Mouse (Mus musculus) heart, adult 11 months (tissue): ENCODE measurements at regions not wholly inside any gene's neighbourhood (a gene's known extent, or its start where the extent isn't known, plus 50 kb on each side); places are given as distances from the start of the nearest gene placed in this dataset.

Experiments used
- DNase-seq: peaks from one replicate; pipeline ENCODE4 v3.0.0; 2022

DNA sequence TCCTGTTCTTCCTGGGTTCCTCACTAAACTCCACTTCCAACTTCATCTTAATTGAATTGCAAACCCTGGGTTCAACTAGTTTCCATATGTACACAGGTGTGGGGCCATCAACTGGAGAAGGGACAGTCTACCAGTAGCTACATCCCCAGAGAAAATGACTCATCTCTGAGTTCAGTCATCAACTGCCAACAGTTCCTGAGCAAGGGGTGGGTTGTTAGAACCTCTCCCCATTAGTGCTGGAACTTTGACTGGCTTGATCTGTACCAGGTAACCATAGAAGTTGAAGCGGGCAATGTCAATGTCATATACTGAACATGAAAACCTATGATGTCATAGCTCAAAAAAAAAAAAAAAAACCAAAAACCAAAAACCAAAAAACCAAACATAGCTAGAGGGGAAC, 69.8 kb downstream of the Gm21750 start:
- no peak for DNase-seq

DNA sequence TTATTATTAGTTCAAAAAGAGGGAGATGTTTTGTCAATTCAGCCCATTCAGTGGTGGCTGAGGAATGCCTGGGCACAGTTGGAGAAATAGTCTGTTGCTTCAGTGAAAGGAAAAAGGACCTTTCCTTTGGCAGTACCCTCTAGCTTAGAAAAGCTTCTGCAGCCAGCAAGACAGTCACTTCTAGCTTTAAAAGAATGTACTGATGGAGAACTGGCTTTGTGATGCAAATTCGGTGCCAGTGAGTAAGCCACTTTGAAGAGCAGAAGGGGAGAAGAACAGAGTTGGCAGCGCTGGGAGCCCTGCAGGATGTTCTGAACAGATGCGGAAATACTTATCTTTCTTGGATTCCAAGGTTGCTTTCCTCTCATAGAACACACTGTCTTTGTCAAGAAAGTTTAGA, 71.1 kb downstream of the Gm21750 start:
- no peak for DNase-seq

DNA sequence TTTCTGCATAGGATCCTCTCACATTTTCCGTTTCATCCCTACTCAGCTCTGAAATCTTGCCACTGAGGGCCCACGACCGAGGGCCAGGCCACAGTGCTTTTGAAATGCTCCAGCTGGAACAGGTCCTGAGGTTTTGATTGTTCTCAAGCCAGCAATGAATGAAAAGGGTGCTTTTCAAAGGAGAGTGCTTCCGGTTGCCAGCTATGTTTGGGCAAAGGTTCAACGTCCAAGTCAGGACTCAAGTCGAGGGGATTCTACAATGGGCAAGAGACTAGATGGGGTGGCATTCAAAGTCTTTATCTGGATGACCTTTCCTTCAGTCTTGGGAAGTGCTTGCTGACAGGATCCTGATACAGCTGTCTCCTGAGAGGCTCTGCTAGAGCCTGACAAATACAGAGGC, 89.8 kb downstream of the Gm21750 start:
- peak; percentile 66 for DNase-seq

DNA sequence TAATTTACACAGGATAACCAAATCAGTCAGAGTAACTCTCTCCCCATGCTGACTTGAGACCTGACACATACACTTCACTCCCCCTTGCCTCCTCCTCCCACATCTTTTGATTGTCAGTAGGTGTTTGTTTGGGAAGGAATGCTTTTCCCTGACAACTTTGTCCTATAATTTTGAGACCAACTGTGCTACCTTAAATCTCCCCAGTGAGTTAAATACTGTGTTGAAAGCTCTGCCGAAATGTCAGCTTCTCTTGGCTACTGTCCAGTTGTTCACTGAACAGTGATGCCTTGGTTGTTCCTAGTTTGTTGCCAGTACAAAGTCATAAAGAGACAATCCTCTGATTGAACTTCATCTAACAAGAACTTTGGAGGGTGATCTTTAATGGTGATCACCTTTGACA, 99.0 kb downstream of the Gm21750 start:
- no peak for DNase-seq

GRCm38 (mm10) chr14:73772964-73773363, 111.9 kb downstream of the Gm21750 start:
- DNase-seq = no peak

GRCm38 (mm10) chr14:73773810-73774209, 112.8 kb downstream of the Gm21750 start:
- no peak for DNase-seq

GRCm38 (mm10) chr14:73776066-73776465, 115.0 kb downstream of the Gm21750 start:
- DNase-seq = no peak

DNA sequence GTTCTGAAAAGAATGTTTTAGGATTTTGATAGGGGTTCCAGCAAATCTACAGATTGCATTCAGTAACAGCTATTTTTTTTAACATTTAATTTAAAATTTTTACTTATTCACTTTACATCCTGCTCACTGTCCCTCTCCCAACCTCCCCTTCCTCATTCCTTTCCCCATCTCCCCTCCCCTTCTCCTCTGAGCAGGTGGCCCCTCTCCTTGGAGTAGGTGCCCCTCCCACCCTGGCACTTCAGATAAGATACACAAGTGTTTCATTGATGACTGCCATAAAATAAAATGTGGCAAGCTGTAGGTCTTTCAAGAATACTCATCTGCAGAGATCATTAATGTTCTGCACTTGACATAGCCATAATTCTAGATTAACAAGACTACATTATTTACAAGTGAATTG, 146.1 kb downstream of the Gm21750 start:
- DNase-seq = no peak

GRCm38 (mm10) chr14:73838890-73839289, 177.9 kb downstream of the Gm21750 start:
- DNase-seq = peak; percentile 95

- no peak for DNase-seq
Measured at GRCm38 (mm10) chr14:73861782-73862181, 200.8 kb downstream of the Gm21750 start.

GRCm38 (mm10) chr14:73874337-73874736, 213.3 kb downstream of the Gm21750 start:
- no peak for DNase-seq

GRCm38 (mm10) chr14:73875916-73876315, 214.9 kb downstream of the Gm21750 start:
- DNase-seq = no peak

DNA sequence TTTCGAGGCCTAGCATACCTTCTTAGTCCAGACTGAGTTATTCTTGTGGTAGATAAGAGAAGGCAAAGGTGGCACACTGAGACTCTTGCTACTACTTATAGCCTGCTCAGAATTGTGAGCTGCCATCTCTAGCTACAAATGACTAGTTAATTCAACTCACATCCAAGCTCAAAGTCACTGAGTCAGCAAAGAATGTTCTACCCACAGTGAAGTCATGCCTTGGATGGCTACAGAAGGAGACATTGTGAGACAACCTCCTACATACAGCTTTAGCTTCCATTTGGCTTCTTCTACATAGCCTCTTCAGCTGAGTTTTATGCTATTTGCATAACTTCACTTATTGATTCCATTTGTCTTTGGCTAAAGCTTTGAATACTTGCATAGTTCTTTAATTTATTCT, 217.2 kb downstream of the Gm21750 start:
- DNase-seq = no peak

DNA sequence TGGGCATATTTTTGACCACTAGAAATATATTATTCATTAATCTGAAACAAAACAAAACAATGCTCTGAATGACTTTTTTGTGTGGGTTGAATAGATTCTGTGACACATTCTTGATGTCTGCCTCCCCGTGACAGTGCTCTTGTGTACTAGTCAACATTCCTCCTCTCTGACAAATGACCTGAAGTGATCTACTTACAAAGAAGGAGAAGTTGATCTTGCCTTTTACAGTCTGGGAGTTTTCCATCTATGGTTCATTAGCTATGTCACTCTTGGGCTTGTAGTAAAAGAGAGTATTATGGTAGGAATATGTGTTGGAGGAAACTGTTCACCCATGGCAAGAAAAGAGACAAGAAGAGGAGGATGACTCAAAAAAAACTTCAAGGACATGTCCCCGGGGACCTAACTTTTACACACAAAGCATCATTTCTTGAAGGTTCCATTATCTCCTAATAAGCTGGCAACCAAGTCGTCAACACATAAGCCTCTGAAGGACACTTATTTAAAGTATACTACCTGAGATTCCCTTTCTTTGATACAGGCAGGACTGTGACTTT, 217.9 kb downstream of the Gm21750 start:
- DNase-seq = no peak

DNA sequence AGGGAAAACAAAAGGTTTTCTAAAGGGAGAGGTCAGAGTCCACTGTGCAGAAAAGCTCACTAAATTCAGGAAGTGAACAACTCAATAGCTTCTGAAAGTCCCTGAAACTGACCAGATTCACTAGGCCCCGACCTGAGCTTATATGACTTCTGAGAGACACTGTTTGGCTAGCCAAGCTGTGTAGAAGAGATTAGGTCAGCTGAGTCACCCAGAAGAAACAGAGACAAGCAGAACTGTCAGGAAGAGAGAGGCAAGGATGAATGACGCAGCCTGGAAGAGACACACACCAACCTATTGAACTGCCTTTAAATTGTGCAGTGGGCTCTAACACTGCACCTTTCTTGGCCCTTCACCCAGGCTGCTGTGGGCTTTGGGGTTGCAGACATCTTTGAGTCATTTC, 230.4 kb downstream of the Gm21750 start:
- no peak for DNase-seq

GRCm38 (mm10) chr14:73894844-73895243, 233.8 kb downstream of the Gm21750 start:
- DNase-seq = no peak

DNA sequence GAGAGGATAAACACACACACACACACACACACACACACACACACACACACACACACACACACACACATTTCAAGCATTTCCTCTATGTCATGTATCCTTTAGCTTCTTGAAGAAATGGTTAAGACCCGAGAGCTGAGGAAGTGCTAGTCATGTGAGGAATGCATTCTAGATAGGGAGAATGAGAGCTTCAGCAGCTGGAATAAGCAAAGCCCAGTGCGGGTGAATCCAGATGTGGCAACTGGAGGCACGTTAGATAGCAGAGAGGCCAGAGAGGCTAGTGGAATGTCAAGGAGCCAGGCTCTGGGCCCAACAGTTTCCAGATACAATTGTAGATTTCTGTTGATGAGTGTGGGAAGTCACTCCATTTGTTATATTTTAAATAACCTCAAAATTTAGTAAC, 234.2 kb downstream of the Gm21750 start:
- DNase-seq = no peak

GRCm38 (mm10) chr14:73899078-73899477, 238.1 kb downstream of the Gm21750 start:
- DNase-seq = no peak

GRCm38 (mm10) chr14:73902085-73902713, 241.2 kb downstream of the Gm21750 start:
- DNase-seq = no peak

DNA sequence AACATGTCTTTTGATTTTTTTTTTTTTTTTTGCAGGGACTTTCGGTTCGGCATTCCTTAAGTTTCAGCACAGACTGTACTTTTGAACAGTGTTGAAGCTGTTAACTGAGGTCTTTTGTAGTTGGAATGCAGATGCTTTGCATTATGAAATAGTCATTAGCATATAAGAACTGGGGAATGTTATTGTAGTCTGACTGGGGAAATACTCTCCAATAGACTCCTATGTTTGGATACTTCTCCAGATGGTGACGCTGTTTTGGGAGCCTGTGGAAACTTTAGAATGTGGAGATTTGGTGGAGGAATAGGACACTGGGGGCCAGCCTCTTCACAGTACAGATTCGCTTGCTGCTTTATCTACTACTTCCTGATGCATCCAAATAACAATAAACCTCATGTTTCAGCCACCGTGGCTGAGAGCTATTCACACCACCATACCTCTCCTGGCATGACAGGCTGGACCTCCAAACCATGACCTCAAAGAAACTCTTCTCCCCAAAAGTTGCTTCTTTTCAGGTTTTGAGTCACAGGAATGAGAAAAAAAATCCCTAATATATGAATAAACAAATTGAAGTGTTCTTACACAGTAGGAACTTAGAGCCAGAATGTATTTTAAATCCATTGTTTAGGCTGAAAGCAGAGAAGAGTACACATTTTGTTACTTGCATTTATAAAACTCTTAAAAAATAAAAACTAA, 252.9 kb downstream of the Gm21750 start:
- DNase-seq = no peak

GRCm38 (mm10) chr14:73915990-73916389, 255.0 kb downstream of the Gm21750 start:
- no peak for DNase-seq

DNA sequence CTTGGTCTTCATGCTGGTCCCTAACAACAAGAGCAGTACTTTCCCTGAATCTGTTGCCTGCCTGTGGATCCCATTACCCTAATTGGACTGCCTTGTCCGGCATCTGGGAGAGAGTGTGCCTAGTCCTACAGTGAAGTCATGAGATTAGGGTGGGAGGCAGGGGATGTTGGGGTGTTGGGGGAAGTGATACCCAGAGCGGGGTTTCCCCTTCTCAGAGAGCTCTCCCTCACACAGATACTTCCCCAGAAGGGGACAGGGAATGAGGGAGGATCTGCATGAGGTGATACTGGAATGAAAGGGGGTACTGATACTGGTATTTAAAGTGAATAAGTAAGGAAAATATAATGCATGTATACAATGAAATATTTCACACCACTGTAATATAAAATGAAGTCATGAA, 270.1 kb downstream of the Gm21750 start:
- no peak for DNase-seq

GRCm38 (mm10) chr14:73947316-73947715, 286.3 kb downstream of the Gm21750 start:
- no peak for DNase-seq

- DNase-seq = no peak
Measured at GRCm38 (mm10) chr14:73952511-73952910, 291.5 kb downstream of the Gm21750 start.

DNA sequence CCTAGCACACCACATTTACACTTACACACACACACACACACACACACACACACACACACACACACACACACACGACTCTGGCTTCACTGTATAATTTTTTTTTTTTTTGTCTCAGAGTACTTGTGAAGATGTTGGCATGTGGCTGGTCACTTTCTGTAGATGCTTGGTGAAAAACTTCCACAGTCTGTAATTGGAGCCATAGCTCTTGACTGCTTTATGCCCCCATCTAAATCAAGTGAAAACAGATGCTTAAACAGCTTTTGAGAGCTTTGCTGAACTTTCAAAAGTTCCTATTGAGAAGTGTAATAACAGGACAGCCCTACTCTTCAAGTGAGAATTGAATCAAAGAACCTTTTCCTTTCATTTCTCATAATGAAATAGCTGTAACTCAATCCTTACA, 317.7 kb downstream of the Gm21750 start:
- no peak for DNase-seq
